Mouse (Mus musculus) cortical plate, adult 2 months (tissue): Measurements from ENCODE around the gene Trmt61a.
A peak's percentile ranks its signal among the peaks of the same experiment; 100 is the strongest.

Experiments
- CTCF ChIP-seq: fragments of 200-500 bp; IDR thresholded peaks from 2 replicates; pipeline ENCODE4 v1.5.1; 2011; ENCODE audit warnings: mild to moderate bottlenecking, control low read depth, low read length; ENCODE audit not compliant: insufficient read depth; ENCODE audit errors: extremely low read depth
- POLR2A ChIP-seq: fragments of 200-500 bp; IDR thresholded peaks from 2 replicates; pipeline ENCODE4 v1.6.1; 2011; ENCODE audit warnings: mild to moderate bottlenecking, low read length, control low read depth; ENCODE audit not compliant: insufficient read depth; ENCODE audit errors: extremely low read depth

- TF ChIP-seq POLR2A = no peak
- peak; percentile 76 for TF ChIP-seq CTCF
These were observed 29.8 kb upstream of the Trmt61a start for GRCm38 (mm10) chr12:111648061-111648645.
